ENCODE assay signal across 9 mouse cellular contexts in the genomic region with DNA sequence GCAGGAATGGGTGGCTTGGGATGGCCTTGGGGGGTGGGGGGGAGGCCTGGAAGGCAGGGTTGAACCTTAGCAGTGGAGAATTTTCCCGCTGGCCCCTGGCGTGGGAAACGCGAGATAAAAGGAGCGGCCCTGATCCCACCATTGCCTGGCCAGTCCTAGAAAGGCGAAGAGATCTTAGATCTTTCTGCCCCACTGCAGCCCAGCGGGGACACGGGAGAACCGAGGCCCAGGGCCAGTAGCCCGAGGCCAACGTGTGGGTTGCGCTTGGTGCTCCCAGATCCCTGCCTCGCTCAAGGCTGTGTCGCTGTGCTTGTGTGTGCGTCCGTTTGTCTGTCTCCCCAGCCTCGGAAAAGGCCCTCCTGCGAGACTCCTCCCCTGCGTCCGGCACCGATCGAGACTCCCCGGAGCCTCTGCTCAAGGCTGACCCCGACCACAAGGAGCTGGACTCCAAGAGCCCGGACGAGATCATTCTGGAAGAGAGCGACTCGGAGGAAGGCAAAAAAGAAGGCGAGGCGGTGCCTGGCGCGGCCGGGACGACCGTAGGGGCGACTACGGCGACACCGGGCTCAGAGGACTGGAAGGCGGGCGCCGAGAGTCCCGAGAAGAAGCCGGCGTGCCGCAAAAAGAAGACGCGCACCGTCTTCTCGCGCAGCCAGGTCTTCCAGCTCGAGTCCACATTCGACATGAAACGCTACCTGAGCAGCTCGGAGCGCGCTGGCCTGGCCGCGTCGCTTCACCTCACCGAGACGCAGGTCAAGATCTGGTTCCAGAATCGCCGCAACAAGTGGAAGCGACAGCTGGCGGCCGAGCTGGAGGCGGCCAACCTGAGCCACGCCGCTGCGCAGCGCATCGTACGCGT. TPM values are rescaled to one million over a fixed set of nuclear protein-coding genes. Genes with fewer than 3 reads are reported as not detected.
A peak's percentile ranks its signal among the peaks of the same experiment; 100 is the strongest.
DNase-seq lines count a peak whose midpoint lies in the region; ATAC-seq lines count a peak whose summit lies in the region.
"Had no signal": no experiment of that assay in that cellular context is flagged by ENCODE, and none has a peak within 500 bp of the region (broad histone marks: within the 10 kb centered on the region; RNA-seq: fewer than 3 reads in every experiment).

No protein-coding gene starts in this region.

- ATAC-seq in kidney, embryonic 15.5 days (replicated peaks; ENCODE audit: low FRiP score), result no peak
- ATAC-seq in intestine, embryonic 14.5 days (replicated peaks; ENCODE audit: low FRiP score, low TSS enrichment, low read depth), result no peak
- no peak for ATAC-seq in midbrain, embryonic 15.5 days (replicated peaks)
- ATAC-seq in activated CD4-positive, CD25-positive, alpha-beta regulatory T cell, adult 4 months, result no peak

- H3K4me3 ChIP-seq in kidney, embryonic 15.5 days (replicated peaks), result peak overlapping the region; percentile 41
- peak overlapping the region; percentile 56 for H3K4me3 ChIP-seq in embryonic facial prominence, embryonic 10.5 days
- H3K4me3 ChIP-seq in intestine, embryonic 14.5 days (ENCODE audit: low read depth, low read length), result peak overlapping the region; percentile 22
- H3K4me3 ChIP-seq in midbrain, embryonic 15.5 days, result peak overlapping the region; percentile 27; the same call in 1 of the 2 replicates

- H3K27me3 ChIP-seq in kidney, embryonic 15.5 days, result peaks cover 98% of the 10 kb centered on the region
- peaks cover 100% of the 10 kb centered on the region for H3K27me3 ChIP-seq in embryonic facial prominence, embryonic 10.5 days (replicated peaks; ENCODE audit: low read depth, poor library complexity, severe bottlenecking)
- H3K27me3 ChIP-seq in intestine, embryonic 14.5 days (replicated peaks; ENCODE audit: control insufficient read depth, insufficient read depth, low read length), result peaks cover 100% of the 10 kb centered on the region
- peaks cover 88% of the 10 kb centered on the region for H3K27me3 ChIP-seq in midbrain, embryonic 15.5 days (replicated peaks)

- peak overlapping the region; percentile 72 for H3K4me2 ChIP-seq in kidney, embryonic 15.5 days
- H3K4me2 ChIP-seq in intestine, embryonic 14.5 days (ENCODE audit: low read length), result peak overlapping the region; percentile 51
- 0 out of 2 replicates have a peak overlapping the region, but pooled peaks have one; percentile 4 for H3K4me2 ChIP-seq in midbrain, embryonic 15.5 days

- H3K9ac ChIP-seq in kidney, embryonic 15.5 days, result no peak overlapping the region
- 0 out of 2 replicates have a peak overlapping the region, but pooled peaks have one; percentile 13 for H3K9ac ChIP-seq in intestine, embryonic 14.5 days (ENCODE audit: low read length)
- H3K9ac ChIP-seq in midbrain, embryonic 15.5 days, result no peak overlapping the region

- no peaks in the 10 kb centered on the region for H3K36me3 ChIP-seq in kidney, embryonic 15.5 days
- no peaks in the 10 kb centered on the region for H3K36me3 ChIP-seq in embryonic facial prominence, embryonic 10.5 days (replicated peaks)
- H3K36me3 ChIP-seq in intestine, embryonic 14.5 days (ENCODE audit: control insufficient read depth, insufficient read depth, low read length), result no peaks in the 10 kb centered on the region
- no peaks in the 10 kb centered on the region for H3K36me3 ChIP-seq in midbrain, embryonic 15.5 days (replicated peaks)

- no peak for DNase-seq in kidney, postnatal 14 days
- DNase-seq in embryonic facial prominence, embryonic 10.5 days (ENCODE audit: low spot score), result peak; percentile 67
- peak; percentile 81 for DNase-seq in intestine, embryonic 14.5 days (ENCODE audit: low spot score)
- no peak for DNase-seq in natural killer cell, adult 2 months (ENCODE audit: low spot score in 2 of 2)
- no peak for DNase-seq in urinary bladder, postnatal 36 days (ENCODE audit: low spot score in 2 of 2)

- H3K9me3 ChIP-seq in kidney, embryonic 15.5 days (replicated peaks), result no peaks in the 10 kb centered on the region
- H3K9me3 ChIP-seq in embryonic facial prominence, embryonic 10.5 days, result no peaks in the 10 kb centered on the region
- no peaks in the 10 kb centered on the region for H3K9me3 ChIP-seq in intestine, embryonic 14.5 days (ENCODE audit: control insufficient read depth, low read length)
- no peaks in the 10 kb centered on the region for H3K9me3 ChIP-seq in midbrain, embryonic 15.5 days

- H3K27ac ChIP-seq in kidney, embryonic 15.5 days, result no peak overlapping the region
- no peak overlapping the region for H3K27ac ChIP-seq in embryonic facial prominence, embryonic 10.5 days (replicated peaks)
- no peak overlapping the region for H3K27ac ChIP-seq in intestine, embryonic 14.5 days (ENCODE audit: low read depth)
- H3K27ac ChIP-seq in midbrain, embryonic 15.5 days, result no peak overlapping the region

- H3K4me1 ChIP-seq in kidney, embryonic 15.5 days, result peaks cover 32% of the 10 kb centered on the region
- H3K4me1 ChIP-seq in embryonic facial prominence, embryonic 10.5 days, result peaks cover 33% of the 10 kb centered on the region
- H3K4me1 ChIP-seq in intestine, embryonic 14.5 days (replicated peaks; ENCODE audit: control insufficient read depth, insufficient read depth, low read length), result peaks cover 5% of the 10 kb centered on the region; the same call in 1 of the 2 replicates
- peaks cover 16% of the 10 kb centered on the region for H3K4me1 ChIP-seq in midbrain, embryonic 15.5 days

- WGBS in kidney, embryonic 15.5 days, result under 1% methylated on average over 75 of the region's 75 CpGs
- WGBS in embryonic facial prominence, embryonic 10.5 days, result under 1% methylated on average over 75 of the region's 75 CpGs
- under 1% methylated on average over 75 of the region's 75 CpGs for WGBS in intestine, embryonic 14.5 days
- under 1% methylated on average over 75 of the region's 75 CpGs for WGBS in midbrain, embryonic 15.5 days

RNA-seq across cellular contexts. Expression of gene Hmx3, which starts 1.2 kb away (rescaled TPM):
- polyA plus RNA-seq in kidney, embryonic 15.5 days (2015; fragmentation: Nextera tagmentation; extraction: Ambion mirVana), result not detected in 2 replicates
- 0.10 and 0.44 TPM in 2 replicates for polyA plus RNA-seq in embryonic facial prominence, embryonic 10.5 days (2016; fragmentation: Nextera tagmentation; extraction: Ambion mirVana)
- polyA plus RNA-seq in intestine, embryonic 14.5 days (2014; fragmentation: Nextera tagmentation; extraction: Ambion mirVana), result 0.73 and 1.4 TPM in 2 replicates
- 0.49 and 0.73 TPM in 2 replicates for polyA plus RNA-seq in midbrain, embryonic 15.5 days (2015; fragmentation: Nextera tagmentation; extraction: Ambion mirVana)
- polyA plus RNA-seq in activated CD4-positive, CD25-positive, alpha-beta regulatory T cell, adult 4 months (2017; shearing (Covaris generic)), result not detected
- polyA plus RNA-seq: liver, adult 2 months had no signal

RNA-seq across cellular contexts. Expression of gene Hmx2, which starts 4.7 kb away (rescaled TPM):
- polyA plus RNA-seq in kidney, embryonic 15.5 days (2015; fragmentation: Nextera tagmentation; extraction: Ambion mirVana), result 0.22 TPM in 1 of 2 replicates, not detected in the other
- 0.27 and 0.44 TPM in 2 replicates for polyA plus RNA-seq in embryonic facial prominence, embryonic 10.5 days (2016; fragmentation: Nextera tagmentation; extraction: Ambion mirVana)
- polyA plus RNA-seq in intestine, embryonic 14.5 days (2014; fragmentation: Nextera tagmentation; extraction: Ambion mirVana), result 1.6 and 1.8 TPM in 2 replicates
- polyA plus RNA-seq in midbrain, embryonic 15.5 days (2015; fragmentation: Nextera tagmentation; extraction: Ambion mirVana), result 0.34 and 1.1 TPM in 2 replicates
- under 1 TPM in 1 of 2 experiments, not detected in 1; 0.32 TPM for polyA plus RNA-seq in activated CD4-positive, CD25-positive, alpha-beta regulatory T cell, adult 4 months (2017; shearing (Covaris generic))
- polyA plus RNA-seq: liver, adult 2 months had no signal

RNA-seq across cellular contexts. Expression of gene Bub3, which starts 16.2 kb away (rescaled TPM):
- 222 and 231 TPM in 2 replicates for polyA plus RNA-seq in kidney, embryonic 15.5 days (2015; fragmentation: Nextera tagmentation; extraction: Ambion mirVana)
- 312 and 325 TPM in 2 replicates for polyA plus RNA-seq in embryonic facial prominence, embryonic 10.5 days (2016; fragmentation: Nextera tagmentation; extraction: Ambion mirVana)
- 235 TPM in 2 replicates for polyA plus RNA-seq in intestine, embryonic 14.5 days (2014; fragmentation: Nextera tagmentation; extraction: Ambion mirVana)
- polyA plus RNA-seq in midbrain, embryonic 15.5 days (2015; fragmentation: Nextera tagmentation; extraction: Ambion mirVana), result 165 and 166 TPM in 2 replicates
- 100 to 1,000 TPM; 176 to 222 TPM for polyA plus RNA-seq in activated CD4-positive, CD25-positive, alpha-beta regulatory T cell, adult 4 months (2017; shearing (Covaris generic))

Comparison
In these comparisons a context has a peak if more than half of its experiments do, and no peak if none do; other contexts are left out.
1. H3K4me2 ChIP-seq: peak in every context shown above with its lines; median percentile 72 in kidney, embryonic 15.5 days; 51 in intestine, embryonic 14.5 days; 4 in midbrain, embryonic 15.5 days.
2. DNase-seq: peak in embryonic facial prominence, embryonic 10.5 days (single experiment) and intestine, embryonic 14.5 days (single experiment); none in kidney, postnatal 14 days (single experiment), natural killer cell, adult 2 months (0 of 2) and urinary bladder, postnatal 36 days (0 of 2).
3. Peak in every context shown above with its lines, with median percentiles within 50 percentile points of each other: H3K4me3 ChIP-seq.